Mouse (Mus musculus) liver, embryonic 14.5 days (tissue): ENCODE data around the gene Rpl29.

Experiments
- CTCF ChIP-seq: IDR thresholded peaks from 2 replicates; pipeline ENCODE4 v1.5.1; 2016; ENCODE audit warnings: antibody characterized with exemption, low read depth, control low read depth
- EP300 ChIP-seq: IDR thresholded peaks from 2 replicates; pipeline ENCODE4 v1.6.1; 2016; ENCODE audit warnings: antibody characterized with exemption, low read depth

DNA sequence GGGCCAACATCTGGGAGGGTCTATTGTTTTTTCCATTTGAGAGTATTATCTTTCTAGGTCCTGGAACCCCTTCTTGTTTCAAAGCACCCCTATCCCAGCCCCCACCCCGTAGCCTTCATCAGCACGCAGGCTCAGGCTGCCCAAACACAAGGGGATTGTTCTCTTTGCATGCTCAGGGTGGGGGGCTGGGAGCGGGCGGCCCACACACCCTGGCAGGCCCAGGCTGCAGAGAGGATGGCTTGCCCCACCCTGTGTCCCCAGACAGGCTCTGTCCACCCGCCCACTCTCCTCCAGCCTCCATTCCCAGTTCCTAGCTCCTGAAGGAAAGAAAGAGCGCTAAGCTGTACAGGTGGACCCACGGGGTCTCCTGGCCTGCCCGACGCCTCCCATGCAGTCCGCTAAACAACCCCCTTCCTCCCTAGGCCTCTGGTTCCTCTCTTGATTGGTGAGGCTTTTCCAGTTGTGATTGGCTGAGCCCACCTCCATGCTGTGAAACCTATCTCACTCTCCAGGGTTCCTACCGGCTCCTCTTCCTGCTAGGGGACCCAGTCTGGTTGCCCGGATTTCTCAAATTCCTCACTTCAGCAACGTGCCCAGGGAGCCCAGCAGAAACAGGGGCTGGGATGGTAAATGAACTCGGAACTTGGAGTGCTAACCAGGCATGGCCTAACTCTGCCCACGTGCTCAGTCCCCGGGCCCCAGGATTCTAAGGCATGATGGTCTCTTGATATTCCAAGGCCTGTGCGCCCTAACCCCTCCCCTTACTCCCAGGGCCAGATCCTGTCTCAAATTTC is 25.8 kb downstream of the Rpl29 start:
- TF ChIP-seq EP300, result no peak
- no peak for TF ChIP-seq CTCF
